Mouse (Mus musculus) CH12F3 (cell line): ENCODE data around the gene Zswim4.

Source experiments
- in situ Hi-C: fragments of 300-500 bp; cut with MboI; formaldehyde crosslinking; loops from 2 replicates; pipeline ENCODE4 v1.14.3; 2020; ENCODE audit warnings: low sequenced_read_pairs

Zswim4 gene

DNA sequence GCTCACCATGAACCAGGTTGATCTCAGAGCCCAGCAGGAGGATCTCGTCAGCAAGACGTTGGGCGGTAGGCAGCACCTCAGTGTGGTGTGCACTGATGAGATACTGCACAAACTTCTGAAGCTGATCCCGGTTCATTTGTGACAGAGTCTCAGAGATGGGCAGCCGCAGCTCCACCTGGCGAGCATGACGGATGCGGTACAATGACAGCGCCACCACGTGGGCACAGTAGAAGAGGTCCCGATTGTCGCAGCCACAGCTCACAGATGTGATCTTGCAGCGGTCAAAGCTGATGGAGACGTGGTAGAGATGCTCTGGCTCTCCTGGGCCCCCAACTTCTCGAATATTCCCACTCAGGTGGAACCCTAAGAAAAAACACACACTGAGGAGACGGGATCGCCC is 6.1 kb downstream of the Zswim4 start:
- in situ Hi-C loops, result no loop called here

DNA sequence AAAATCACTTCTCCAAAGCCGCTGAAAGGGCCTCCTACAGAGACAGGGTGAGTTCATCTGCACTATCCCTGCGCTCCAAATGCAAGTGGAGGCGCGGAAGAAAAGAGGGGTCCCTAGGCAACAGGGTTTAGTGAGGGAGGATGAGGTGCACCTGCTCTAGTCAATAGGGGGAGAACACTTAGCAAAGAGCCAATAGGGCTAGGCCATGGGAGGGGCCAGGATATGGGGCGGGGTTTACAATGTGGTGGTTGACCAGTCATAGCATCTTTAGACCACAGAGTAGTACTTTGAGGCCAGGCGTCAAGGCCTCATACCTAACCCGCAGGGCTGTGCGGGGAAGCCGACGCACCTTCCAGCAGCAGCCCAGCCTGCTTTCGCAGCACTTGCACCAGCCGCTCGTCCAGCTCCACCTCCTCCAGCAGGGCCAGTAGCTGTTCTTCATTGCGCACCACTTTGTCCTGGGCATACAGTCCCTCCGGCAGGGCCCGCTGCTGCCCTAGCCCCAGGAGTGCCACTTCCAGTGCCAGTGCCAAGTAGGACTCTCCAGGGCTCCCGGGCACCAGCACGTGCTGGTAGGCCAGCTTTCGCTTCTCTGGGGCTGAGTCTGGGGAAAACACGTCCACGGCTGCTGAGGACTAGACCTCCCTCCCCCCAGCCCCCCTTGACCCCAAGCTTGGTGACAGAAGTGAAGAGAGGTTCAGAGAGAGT is 13.4 kb downstream of the Zswim4 start:
- in situ Hi-C loops, result no loop called here

DNA sequence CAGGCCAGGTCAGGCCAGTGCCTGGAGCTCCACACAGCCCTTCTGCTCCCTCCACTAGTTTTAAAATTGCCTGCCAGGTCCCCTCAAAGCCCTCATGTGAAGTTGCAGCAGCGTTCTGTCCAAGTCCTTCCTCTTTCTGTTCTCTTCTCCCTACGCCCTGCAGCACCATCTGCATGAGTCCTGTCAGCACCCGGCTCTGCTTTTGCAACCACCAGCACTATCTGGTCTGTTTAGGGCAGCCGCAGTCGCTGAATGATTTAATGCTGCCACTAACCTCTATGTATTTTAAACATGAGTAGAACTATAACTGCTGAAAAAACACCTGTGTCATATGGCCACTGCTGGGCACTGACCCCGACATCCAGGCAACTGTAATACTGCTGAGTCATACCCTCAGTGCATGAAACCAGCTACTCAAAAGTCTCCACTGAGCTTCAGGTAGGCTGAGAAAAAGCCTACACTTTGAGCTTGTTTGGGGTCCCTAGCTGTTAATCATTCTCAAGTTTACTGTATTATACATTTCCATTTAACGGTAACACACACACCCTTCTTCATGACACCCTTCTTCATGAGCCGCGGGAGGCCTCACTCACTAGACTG is 14.2 kb downstream of the Zswim4 start:
- in situ Hi-C loops, result no loop called here

DNA sequence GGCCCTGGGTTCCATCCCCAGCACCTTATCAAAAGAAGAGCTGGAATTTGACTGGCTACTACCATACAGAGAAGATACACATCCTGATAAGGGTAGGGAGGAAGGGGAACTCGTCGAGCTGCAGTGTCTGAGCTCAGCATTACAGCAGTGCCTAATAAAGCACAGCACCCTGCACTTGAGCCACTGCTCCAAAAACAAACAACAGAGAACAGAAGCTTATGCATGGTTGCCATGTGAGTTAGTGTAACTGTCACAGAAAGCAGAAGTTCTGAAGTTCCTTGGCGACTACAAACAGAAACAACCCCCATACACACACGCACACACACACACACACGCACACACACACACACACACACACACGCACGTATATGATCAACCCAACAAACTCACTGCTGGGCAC is 16.8 kb downstream of the Zswim4 start:
- in situ Hi-C loops, result no loop called here

DNA sequence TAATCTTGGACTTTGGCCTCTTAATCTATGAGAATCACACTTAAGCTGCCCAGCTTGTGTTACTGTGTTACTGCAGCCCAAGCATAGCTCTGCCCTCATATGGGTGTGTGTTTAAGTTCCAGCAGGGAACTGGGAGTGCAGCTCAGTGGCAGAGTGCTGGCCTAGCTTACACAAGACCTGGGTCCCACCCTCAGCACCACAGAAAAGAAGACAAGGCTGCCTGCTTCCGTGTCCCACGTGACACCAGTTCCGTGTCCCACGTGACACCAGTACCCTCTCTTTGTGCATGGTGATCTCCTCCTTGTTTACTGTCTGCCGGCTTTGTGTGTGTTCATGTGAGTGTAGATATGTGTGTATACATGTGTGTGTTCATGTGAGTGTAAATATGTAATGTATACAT is 18.7 kb downstream of the Zswim4 start:
- in situ Hi-C loops, result no loop called here

DNA sequence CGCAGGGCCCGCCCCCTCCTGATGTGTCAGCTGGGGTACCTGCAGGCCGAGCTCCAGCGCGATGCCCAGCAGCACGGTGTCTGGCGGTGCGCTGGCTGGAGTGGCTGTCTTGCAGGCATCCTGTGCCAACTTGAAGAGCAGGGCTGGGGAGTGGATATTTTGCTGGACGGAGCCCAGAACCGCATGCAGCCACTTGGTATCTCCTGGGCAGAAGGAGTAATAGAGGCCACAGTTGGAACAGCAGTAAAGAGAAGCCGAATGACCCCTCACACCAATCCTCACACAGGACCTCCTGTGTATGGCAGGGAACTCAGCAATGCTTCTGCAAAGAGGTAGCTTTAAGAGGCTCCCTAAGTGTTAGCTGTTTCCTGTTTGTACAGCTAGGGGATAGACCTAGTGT is 19.6 kb downstream of the Zswim4 start:
- in situ Hi-C loops, result no loop called here

DNA sequence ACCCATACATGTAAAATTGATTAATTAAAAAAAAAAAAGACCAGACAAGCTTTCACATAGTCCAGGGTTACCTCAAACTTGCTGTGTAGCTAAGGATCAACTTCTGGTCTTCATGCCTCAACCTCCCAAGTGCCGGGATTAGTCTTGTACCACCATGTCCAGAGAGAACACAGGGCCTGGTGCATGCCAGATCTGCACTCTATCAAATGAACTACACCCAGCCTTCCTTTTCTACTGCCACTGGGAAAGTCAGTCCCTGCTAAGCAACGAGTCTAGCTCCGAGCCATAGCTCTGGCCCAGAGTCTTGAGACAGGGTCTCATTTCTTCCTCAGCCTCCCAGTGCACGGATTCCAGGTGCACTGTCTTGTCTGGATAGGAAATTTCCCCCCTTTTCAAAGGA is 23.6 kb downstream of the Zswim4 start:
- in situ Hi-C loops, result no loop called here

DNA sequence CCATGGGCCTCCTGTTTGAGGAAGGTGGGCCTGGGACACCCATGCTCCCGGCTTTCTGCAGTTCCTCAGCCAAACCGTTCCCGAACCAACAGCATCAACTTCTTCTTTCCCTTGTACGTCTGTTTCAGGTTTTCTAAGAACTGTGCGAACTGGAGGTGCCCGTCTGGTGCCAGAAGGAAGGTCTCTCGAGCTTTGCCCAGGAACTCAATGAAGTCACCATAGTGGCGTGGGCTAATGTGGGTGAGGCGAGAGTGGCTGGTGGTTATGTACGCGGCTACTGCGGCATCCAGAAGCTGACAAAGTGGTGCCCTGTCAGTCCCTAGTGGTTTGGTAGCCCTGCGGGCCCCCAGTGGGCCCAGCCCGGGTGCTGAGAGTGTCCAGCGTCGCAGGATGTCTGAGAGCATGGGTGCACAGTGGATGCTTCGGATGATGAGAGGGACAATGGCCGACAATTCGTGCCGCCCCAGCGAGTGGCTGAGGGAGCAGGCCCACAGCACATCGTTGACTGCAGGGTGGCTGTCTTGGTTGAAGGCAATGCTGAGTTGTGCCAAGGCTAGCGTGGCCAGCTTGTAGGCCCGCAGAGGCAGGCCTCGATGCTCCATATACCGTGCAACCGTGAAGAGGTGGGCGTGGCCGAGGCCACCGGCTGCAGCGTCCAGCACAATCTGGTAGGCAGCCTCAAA is 24.8 kb downstream of the Zswim4 start:
- in situ Hi-C loops, result no loop called here

DNA sequence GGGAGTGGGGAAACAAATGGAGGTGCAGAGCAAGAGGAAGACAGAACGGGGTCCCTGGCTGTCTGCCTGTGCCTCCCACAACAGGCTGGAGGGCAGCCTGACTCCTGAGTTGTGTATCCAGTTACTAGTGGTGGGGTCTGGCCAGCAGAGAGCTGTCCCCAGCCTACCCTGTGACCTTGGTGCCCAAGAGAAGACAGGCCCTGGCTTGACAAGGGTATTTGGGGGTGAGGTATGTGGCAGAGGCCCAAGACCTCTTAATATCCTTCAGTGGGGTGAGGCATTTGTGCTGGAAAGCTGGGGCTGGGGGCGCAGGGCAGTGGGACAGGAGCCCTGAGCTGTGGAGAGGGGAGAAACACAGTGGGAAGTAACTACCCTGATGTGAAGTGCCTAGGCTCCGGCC is 25.7 kb downstream of the Zswim4 start:
- in situ Hi-C loops, result no loop called here

DNA sequence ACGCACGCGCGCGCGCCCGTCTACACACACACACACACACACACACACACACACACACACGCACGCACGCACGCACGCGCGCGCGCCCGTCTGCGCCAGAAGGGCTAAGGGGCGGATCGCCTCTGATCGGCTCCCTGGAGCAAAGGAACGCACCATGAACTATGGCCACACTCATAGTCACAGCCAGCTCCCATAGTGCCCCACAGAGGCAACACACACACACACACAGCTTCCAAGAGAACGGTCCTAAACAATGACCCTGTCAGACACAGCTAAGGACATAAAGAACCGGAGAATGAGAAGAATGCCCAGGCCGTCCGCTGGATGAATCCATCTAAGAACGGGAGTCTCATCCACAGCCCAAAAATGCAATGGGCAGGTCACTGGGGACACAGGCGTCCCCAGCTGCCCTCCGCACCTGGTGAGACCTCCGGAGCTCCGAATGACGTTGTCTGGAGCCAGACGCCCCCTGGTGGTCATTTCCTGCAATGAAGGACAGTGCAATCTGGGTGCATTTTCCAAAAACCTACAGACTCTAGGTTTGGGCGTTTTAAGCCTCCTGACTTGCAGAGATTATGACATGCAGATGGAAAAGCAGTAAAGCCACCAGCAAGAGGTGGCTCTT is 26.6 kb downstream of the Zswim4 start:
- in situ Hi-C loops, result no loop called here

DNA sequence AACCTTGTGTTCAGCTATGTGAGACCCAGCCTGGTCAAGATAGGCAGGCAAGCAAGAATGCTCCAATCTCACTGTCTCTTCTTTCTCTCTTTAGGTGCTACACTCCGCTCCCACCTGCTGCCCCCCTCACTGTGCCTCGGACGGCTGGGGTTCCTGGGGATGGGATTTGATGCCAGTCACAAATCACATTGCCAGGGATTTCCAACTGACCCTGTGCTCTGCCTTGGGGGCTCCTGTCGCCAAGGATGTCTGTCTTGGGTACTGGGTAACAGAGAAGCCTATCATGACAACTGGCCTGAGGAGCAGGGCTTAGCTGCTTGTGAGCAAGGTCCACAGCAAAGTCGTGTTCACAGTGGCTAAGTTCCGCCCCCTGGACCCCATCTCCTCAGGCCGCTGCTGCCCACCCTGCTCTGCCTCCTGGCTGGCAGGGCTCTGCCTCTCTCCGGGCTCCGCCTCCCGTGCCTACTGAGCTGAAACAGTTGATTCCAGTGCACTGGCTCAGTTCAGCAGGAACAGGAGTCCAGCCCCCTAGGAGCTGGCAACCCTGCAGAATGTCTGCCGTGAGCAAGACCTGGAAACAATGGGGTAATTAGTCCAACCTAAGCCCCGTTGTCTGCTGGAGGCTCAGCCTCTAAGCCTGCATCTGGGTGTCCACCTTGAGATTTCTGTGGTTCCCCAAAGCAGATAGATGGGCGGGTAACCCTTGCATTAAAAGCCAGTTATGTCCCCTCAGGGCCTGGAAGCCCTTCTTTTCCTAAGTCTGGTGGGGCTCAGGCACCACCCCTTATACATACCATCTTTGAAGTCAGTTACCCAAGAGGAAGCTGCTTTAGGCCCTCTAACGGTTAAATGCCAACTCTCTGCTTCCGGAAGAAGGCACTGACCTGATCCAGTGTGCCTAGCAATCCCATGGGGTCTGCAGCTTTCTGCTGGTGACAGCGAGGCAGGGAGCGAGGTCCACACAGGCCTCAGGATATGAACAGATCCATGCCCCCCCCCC is 28.2 kb downstream of the Zswim4 start:
- in situ Hi-C loops, result no loop called here

DNA sequence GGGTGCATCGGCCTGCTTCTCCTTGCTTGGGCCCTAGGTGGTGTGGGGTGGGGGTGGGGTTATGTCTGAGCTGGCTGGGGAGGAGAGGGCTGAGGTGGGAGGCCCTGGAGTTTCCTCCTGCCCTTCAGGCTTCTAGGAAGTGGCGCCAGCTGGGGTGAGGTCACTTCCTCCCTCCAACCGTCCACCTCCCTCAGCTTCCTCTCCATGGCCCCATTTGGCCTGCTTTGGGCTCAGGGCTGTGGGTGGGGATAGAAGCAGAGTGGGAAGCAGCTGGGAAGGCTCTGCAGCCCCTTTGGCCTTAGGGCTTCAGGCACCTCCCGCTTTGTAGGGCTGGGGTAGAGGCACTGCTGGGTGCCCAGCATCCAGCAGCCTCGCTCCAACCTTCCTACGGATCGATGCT is 29.0 kb downstream of the Zswim4 start:
- in situ Hi-C loops, result no loop called here

DNA sequence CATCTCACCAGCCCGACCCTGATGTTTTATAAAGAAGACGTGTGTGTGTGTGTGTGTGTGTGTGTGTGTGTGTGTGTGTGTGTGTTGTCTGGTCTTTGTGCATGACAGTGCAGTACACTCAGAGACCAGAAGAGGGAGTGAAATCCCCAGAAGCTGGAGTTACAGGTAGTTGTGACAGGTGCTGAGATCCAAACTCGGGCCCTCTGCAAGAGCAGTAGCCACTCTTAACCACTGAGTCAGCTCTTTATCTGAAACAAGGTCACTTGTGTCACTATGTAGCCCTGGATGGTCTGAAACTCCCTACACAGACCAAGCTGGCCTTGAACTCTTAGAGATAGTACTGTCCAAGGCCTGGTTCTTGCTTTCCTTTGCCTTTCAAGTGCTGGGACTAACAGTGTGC is 30.2 kb downstream of the Zswim4 start:
- in situ Hi-C loops, result no loop called here

DNA sequence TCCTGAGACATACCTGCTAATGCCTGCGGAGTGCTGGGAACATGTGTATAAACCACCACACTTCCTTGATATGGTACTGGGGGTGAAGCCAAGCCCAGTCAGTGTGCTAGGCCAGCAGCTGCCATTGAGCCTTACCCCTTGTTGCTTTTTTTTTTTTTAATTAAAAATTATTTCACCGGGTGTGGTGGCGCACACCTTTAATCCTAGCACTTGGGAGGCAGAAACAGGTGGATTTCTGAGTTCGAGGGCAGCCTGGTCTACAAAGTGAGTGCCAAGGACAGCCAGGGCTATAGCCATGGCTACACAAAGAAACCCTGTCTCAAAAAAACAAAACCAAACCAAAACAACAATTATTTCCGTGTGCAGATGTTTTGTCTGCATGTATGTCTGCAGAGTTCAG is 31.8 kb downstream of the Zswim4 start:
- in situ Hi-C loops, result no loop called here

DNA sequence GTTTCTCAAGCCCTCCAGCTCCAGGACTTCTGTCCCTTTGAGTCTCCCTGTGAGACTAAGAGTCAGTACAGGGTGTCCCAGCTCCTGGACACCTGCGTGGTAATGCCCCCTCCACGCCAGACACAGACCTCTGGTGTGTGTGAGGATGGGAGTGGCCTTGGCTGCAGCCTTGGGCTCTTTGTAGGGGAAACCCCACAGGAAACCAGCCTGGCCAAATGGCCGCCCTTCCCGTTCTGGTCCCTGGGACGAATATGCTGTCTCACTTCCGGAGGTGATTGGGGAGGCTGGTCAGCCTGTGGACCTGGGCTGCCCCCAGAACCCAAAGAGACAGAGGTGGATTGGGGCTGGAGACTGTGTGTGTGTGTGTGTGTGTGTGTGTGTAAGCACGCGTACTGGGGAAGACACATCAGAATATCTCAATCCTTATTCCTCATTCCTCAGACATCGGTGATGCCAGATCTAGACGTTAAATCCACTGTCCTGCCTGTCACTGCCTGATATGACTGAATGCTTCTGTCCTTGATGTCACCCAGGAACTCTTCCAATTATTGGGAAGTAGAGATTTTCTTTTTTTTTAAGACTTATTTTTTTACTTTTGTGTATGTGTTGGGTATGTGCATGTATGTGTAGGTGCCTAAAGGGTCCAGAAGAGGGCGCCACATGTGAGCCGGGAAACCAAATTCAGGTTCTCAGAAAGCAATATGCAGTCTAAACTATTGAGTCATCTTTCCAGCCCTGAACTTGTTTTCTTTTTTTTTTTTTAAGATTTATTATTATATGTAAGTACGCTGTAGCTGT is 32.7 kb downstream of the Zswim4 start:
- in situ Hi-C loops, result no loop called here

DNA sequence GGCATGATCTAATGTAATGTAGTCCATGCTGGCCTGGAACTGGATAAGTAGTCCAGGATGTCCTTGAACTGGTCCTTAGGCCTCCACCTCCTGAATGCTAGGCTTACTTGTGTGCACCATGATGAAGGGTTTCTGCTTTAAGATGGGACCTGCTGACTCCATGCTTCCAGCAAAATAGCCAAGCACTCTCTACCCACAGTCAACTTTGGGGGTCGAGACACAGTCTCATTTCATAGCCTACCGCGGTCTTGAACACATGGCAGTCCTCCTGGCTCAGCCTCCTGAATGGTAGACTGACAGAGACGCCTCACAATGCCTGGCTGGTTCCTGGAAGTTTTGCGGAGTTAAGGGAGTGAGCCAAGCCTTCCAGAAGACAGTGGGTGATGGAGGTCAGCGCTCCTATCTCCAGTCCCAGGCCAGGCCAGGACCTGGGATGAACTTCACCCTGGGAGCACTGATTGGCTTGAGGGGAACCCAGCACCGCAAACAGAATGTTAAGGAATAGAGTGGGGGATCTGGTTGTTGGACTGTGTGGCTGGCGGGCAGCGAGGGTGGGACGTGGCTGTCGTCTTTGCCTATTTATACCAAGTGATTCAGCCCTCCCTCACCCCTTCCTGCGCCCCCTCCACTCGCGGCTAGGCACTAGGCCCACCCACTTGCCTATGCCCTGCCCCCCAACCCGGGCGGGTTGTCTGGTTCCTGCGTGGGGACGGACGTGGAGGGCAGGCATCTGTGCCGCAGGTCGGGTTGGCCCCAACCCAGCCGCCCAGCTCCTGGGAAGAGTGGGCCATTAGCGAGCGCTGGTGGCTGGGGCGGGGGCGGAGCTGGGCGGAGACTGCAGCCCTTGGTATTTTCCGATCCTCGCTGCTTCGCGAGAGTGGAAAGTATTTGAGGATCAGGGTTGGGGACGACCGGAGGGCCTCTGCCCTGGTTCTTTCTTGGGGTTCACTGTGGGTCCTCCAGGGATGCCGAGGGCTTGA is 33.6 kb downstream of the Zswim4 start:
- in situ Hi-C loops, result no loop called here

DNA sequence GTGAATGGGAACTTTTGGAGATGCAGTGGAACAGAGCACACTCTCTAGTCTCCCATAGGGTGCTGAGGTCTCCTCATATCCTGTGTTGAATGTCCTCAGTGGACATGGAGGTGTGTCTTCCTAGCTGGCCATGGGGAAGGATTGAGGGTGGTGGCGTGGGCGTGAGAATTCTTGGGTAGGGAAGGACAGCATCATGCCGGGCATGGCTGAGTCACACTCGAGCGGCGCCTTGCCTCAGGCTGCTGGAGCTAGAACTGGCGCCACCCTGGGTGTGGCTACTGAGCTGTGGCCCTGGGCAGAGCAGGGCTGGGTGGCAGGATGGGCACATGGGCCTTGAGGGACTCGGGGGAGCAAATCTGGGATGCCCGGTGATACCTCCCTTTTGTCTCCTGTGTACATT is 34.4 kb downstream of the Zswim4 start:
- in situ Hi-C loops, result no loop called here

DNA sequence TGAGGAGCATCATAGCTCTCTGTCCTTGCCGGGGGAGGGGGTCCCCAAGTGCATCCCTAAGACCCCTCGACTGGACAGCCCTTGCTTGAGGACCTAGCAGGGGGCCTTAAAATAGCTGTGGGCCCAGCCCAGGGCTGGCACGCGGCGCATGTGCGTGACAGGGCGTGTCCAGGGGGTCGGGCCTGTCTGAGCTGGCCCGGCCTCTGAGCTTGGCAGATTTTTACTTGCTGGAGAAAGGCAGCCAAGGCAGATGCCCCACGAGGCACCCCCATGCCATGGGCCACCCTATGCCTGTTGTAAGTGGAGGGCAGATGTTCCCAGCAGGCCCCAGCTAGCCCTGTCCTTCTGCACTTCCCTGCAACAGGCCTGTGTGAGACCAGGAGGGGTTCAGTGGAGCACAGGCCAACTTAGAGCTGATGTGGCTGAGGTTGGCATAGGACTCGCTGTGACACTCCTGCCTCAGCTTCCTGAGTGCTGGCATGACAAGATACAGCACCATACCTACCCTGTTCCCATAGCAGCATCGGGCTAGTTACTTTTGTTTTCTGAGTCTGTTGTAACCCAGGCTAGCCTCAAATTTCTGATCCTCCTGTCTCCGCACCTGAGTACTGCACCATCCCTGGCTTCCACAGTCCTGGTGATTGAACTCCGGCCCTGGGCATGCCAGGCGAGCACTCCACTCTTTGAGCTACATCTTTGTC is 35.2 kb downstream of the Zswim4 start:
- in situ Hi-C loops, result no loop called here
